Mouse (Mus musculus) liver, postnatal 0 days (tissue): ENCODE data around the gene Cemip2.

ENCODE experiments used
- CTCF ChIP-seq: sonication (generic); IDR thresholded peaks from 2 replicates; pipeline ENCODE4 v1.5.1; 2016; ENCODE audit warnings: antibody characterized with exemption, low read depth
- EP300 ChIP-seq: IDR thresholded peaks from 2 replicates; pipeline ENCODE4 v1.6.1; 2016; ENCODE audit warnings: antibody characterized with exemption, low read depth, mild to moderate bottlenecking

- TF ChIP-seq CTCF: peak; percentile 20; the same call in 1 of the 2 replicates
- no peak for TF ChIP-seq EP300
Measured at GRCm38 (mm10) chr19:21825128-21825885, 47.2 kb downstream of the Cemip2 start.
